ENCODE assay signal across 23 mouse cellular contexts in genomic region chr1:135182975-135183374, GRCm38 (mm10). TPM values are rescaled to one million over a fixed set of nuclear protein-coding genes. Genes with fewer than 3 reads are reported as not detected.
DNase-seq lines count a peak whose midpoint lies in the region; ATAC-seq and TF ChIP-seq lines count a peak whose summit lies in the region.
"Had no signal": no experiment of that assay in that cellular context is flagged by ENCODE, and none has a peak within 500 bp of the region (broad histone marks: within the 10 kb centered on the region; RNA-seq: fewer than 3 reads in every experiment).

No protein-coding gene starts in this region.

- 70% methylated on average over 3 of the region's 3 CpGs for WGBS in kidney, embryonic 15.5 days
- 51% methylated on average over 3 of the region's 3 CpGs for WGBS in intestine, postnatal 0 days
- WGBS in stomach, embryonic 14.5 days: 57% methylated on average over 3 of the region's 3 CpGs

- H3K9me3 ChIP-seq in kidney, embryonic 15.5 days (replicated peaks): no peaks in the 10 kb centered on the region
- no peaks in the 10 kb centered on the region for H3K9me3 ChIP-seq in ES-Bruce4 (replicated peaks; ENCODE audit: control insufficient read depth, insufficient read depth, low read length, poor library complexity, severe bottlenecking)
- H3K9me3 ChIP-seq in intestine, postnatal 0 days (ENCODE audit: control insufficient read depth): no peaks in the 10 kb centered on the region
- no peaks in the 10 kb centered on the region for H3K9me3 ChIP-seq in stomach, embryonic 14.5 days (ENCODE audit: control insufficient read depth, low read depth, low read length)
- H3K9me3 ChIP-seq: hindbrain, embryonic 13.5 days; limb, embryonic 10.5 days; midbrain, embryonic 15.5 days had no signal

- H3K9ac ChIP-seq in kidney, embryonic 15.5 days: no peak overlapping the region
- H3K9ac ChIP-seq in ES-Bruce4 (ENCODE audit: low read depth, poor library complexity, severe bottlenecking): no peak overlapping the region
- H3K9ac ChIP-seq in intestine, postnatal 0 days (ENCODE audit: low read depth, low read length): no peak overlapping the region
- no peak overlapping the region for H3K9ac ChIP-seq in stomach, embryonic 14.5 days (replicated peaks; ENCODE audit: low read depth, low read length)
- H3K9ac ChIP-seq: hindbrain, embryonic 13.5 days; liver, embryonic 14.5 days; midbrain, embryonic 15.5 days had no signal

- no peak overlapping the region for H3K4me2 ChIP-seq in kidney, embryonic 15.5 days
- 0 out of 2 replicates have a peak overlapping the region, but pooled peaks have one; percentile 9 for H3K4me2 ChIP-seq in intestine, postnatal 0 days (replicated peaks; ENCODE audit: low read depth)
- no peak overlapping the region for H3K4me2 ChIP-seq in stomach, embryonic 14.5 days (replicated peaks; ENCODE audit: low read depth, low read length)
- H3K4me2 ChIP-seq: hindbrain, embryonic 13.5 days; midbrain, embryonic 15.5 days had no signal

- H3K4me3 ChIP-seq in kidney, embryonic 15.5 days (replicated peaks): no peak overlapping the region
- H3K4me3 ChIP-seq in ES-Bruce4 (ENCODE audit: low read depth, low read length): no peak overlapping the region
- no peak overlapping the region for H3K4me3 ChIP-seq in intestine, postnatal 0 days (ENCODE audit: low read depth, low read length)
- no peak overlapping the region for H3K4me3 ChIP-seq in stomach, embryonic 14.5 days (ENCODE audit: low read depth, low read length)
- H3K4me3 ChIP-seq: hindbrain, embryonic 13.5 days; limb, embryonic 10.5 days; midbrain, embryonic 15.5 days had no signal

- H3K4me1 ChIP-seq in kidney, embryonic 15.5 days: peaks cover 18% of the 10 kb centered on the region; the same call in 1 of the 2 replicates
- peaks cover 18% of the 10 kb centered on the region for H3K4me1 ChIP-seq in ES-Bruce4 (ENCODE audit: control insufficient read depth, insufficient read depth, low read length)
- peaks cover 8% of the 10 kb centered on the region; the same call in 1 of the 2 replicates for H3K4me1 ChIP-seq in intestine, postnatal 0 days (replicated peaks; ENCODE audit: control insufficient read depth, insufficient read depth, low read length)
- H3K4me1 ChIP-seq in stomach, embryonic 14.5 days (ENCODE audit: control insufficient read depth, insufficient read depth, low read length): 0 out of 2 replicates have a peak, but pooled peaks cover 5% of the 10 kb centered on the region

- no peak for TF ChIP-seq POLR2A in ES-Bruce4 (IDR thresholded peaks at IDR 0.05; ENCODE audit: insufficient read depth, low read length)

- TF ChIP-seq CTCF in ES-Bruce4 (IDR thresholded peaks at IDR 0.05; ENCODE audit: low read depth, low read length): no peak
- no peak for TF ChIP-seq CTCF in intestine, postnatal 0 days (IDR thresholded peaks at IDR 0.05; ENCODE audit: low read depth)

- no peaks in the 10 kb centered on the region for H3K27me3 ChIP-seq in kidney, embryonic 15.5 days
- no peaks in the 10 kb centered on the region for H3K27me3 ChIP-seq in ES-Bruce4 (ENCODE audit: control insufficient read depth, insufficient read depth, low read length, poor library complexity, severe bottlenecking)
- H3K27me3 ChIP-seq in intestine, postnatal 0 days (replicated peaks; ENCODE audit: control insufficient read depth, insufficient read depth, low read length): no peaks in the 10 kb centered on the region
- H3K27me3 ChIP-seq in stomach, embryonic 14.5 days (ENCODE audit: control insufficient read depth, insufficient read depth, low read length): no peaks in the 10 kb centered on the region
- H3K27me3 ChIP-seq: hindbrain, embryonic 13.5 days; midbrain, embryonic 15.5 days had no signal

- H3K27ac ChIP-seq in kidney, embryonic 15.5 days: no peak overlapping the region
- no peak overlapping the region for H3K27ac ChIP-seq in ES-Bruce4 (ENCODE audit: insufficient read depth, low read length)
- H3K27ac ChIP-seq in intestine, postnatal 0 days (ENCODE audit: low read depth, low read length): peak overlapping the region; percentile 84
- peak overlapping the region; percentile 70; the same call in 1 of the 2 replicates for H3K27ac ChIP-seq in stomach, embryonic 14.5 days (ENCODE audit: low read length)
- H3K27ac ChIP-seq: hindbrain, embryonic 13.5 days; limb, embryonic 10.5 days; liver, embryonic 14.5 days; midbrain, embryonic 15.5 days had no signal

- no peak for DNase-seq in kidney, postnatal 10 days
- no peak for DNase-seq in c-Kit-positive CD71-positive TER-119-positive erythroid progenitor cells, embryonic 14.5 days (ENCODE audit: low spot score)
- no peak for DNase-seq in frontal cortex, postnatal 25 days (ENCODE audit: low spot score in 2 of 2)
- DNase-seq in cerebellum, postnatal 14 days: no peak
- DNase-seq: B cell, adult 2 months; cerebellum, postnatal 36 days; gastrocnemius, postnatal 25 days; heart, postnatal 10 days; kidney, adult 11 months; kidney, postnatal 4 days; layer of hippocampus, adult 9-11 months; right cerebral cortex, postnatal 25 days; thymus, postnatal 25 days had no signal

- no peaks in the 10 kb centered on the region for H3K36me3 ChIP-seq in kidney, embryonic 15.5 days
- H3K36me3 ChIP-seq in ES-Bruce4 (ENCODE audit: control insufficient read depth, insufficient read depth, low read length, poor library complexity, severe bottlenecking): no peaks in the 10 kb centered on the region
- H3K36me3 ChIP-seq in intestine, postnatal 0 days (ENCODE audit: control insufficient read depth, insufficient read depth): no peaks in the 10 kb centered on the region
- H3K36me3 ChIP-seq in stomach, embryonic 14.5 days (ENCODE audit: control insufficient read depth, insufficient read depth, low read length): no peaks in the 10 kb centered on the region
- H3K36me3 ChIP-seq: hindbrain, embryonic 13.5 days; limb, embryonic 10.5 days; midbrain, embryonic 15.5 days had no signal

- peak; percentile 19; the same call in 1 of the 2 replicates for TF ChIP-seq EP300 in ES-Bruce4 (IDR thresholded peaks at IDR 0.05; ENCODE audit: insufficient read depth, low read depth, low read length)

- ATAC-seq in kidney, embryonic 15.5 days (replicated peaks; ENCODE audit: low FRiP score): peak; percentile 55; the same call in 1 of the 2 replicates
- ATAC-seq in intestine, postnatal 0 days: peak; percentile 17
- ATAC-seq in stomach, embryonic 14.5 days (ENCODE audit: insufficient number of reproducible peaks, insufficient read depth, low FRiP score, low read depth): peak; percentile 26; the same call in 1 of the 2 replicates
- ATAC-seq: activated CD4-positive, CD25-positive, alpha-beta regulatory T cell, adult 4 months; forebrain, embryonic 14.5 days; midbrain, embryonic 15.5 days had no signal

RNA-seq across cellular contexts. Expression of gene Gpr37l1, which starts 15.5 kb away (rescaled TPM):
- polyA plus RNA-seq in kidney, embryonic 15.5 days (2015; fragmentation: Nextera tagmentation; extraction: Ambion mirVana): 0.09 TPM in 1 of 2 replicates, not detected in the other
- polyA plus RNA-seq in ES-Bruce4 (2011; ENCODE audit: insufficient read depth, insufficient read length, low read depth, missing spikeins): not detected in 2 replicates
- 1.7 and 2.0 TPM in 2 replicates for polyA plus RNA-seq in intestine, postnatal 0 days (2015; fragmentation: Nextera tagmentation; extraction: Ambion mirVana)
- 0.69 and 0.71 TPM in 2 replicates for polyA plus RNA-seq in stomach, embryonic 14.5 days (2014; fragmentation: Nextera tagmentation; extraction: Ambion mirVana)
- polyA plus RNA-seq: activated CD4-positive, CD25-positive, alpha-beta regulatory T cell, adult 4 months; limb, embryonic 10.5 days had no signal

RNA-seq across cellular contexts. Expression of gene Arl8a, which starts 36.4 kb away (rescaled TPM):
- polyA plus RNA-seq in kidney, embryonic 15.5 days (2015; fragmentation: Nextera tagmentation; extraction: Ambion mirVana): 45.3 and 52.3 TPM in 2 replicates
- polyA plus RNA-seq in ES-Bruce4 (2011; ENCODE audit: insufficient read depth, insufficient read length, low read depth, missing spikeins): 94.4 and 106 TPM in 2 replicates
- polyA plus RNA-seq in intestine, postnatal 0 days (2015; fragmentation: Nextera tagmentation; extraction: Ambion mirVana): 66.6 and 68.8 TPM in 2 replicates
- polyA plus RNA-seq in stomach, embryonic 14.5 days (2014; fragmentation: Nextera tagmentation; extraction: Ambion mirVana): 55.5 and 57.4 TPM in 2 replicates

RNA-seq across cellular contexts. Expression of gene Ptpn7, which starts 50.5 kb away (rescaled TPM):
- polyA plus RNA-seq in kidney, embryonic 15.5 days (2015; fragmentation: Nextera tagmentation; extraction: Ambion mirVana): 1.2 TPM in 2 replicates
- 1.5 and 1.8 TPM in 2 replicates for polyA plus RNA-seq in ES-Bruce4 (2011; ENCODE audit: insufficient read depth, insufficient read length, low read depth, missing spikeins)
- 0.73 and 0.76 TPM in 2 replicates for polyA plus RNA-seq in intestine, postnatal 0 days (2015; fragmentation: Nextera tagmentation; extraction: Ambion mirVana)
- 1.1 and 1.2 TPM in 2 replicates for polyA plus RNA-seq in stomach, embryonic 14.5 days (2014; fragmentation: Nextera tagmentation; extraction: Ambion mirVana)

Comparison
In these comparisons a context has a peak if more than half of its experiments do, and no peak if none do; other contexts are left out.
1. H3K27ac ChIP-seq: peak in intestine, postnatal 0 days (single experiment) and stomach, embryonic 14.5 days (single experiment); none in kidney, embryonic 15.5 days (single experiment) and ES-Bruce4 (single experiment).
2. Peak in every context shown above with its lines, with median percentiles within 50 percentile points of each other: ATAC-seq.